Mouse (Mus musculus) small intestine, adult 2 months (tissue): ENCODE data around the gene Gm17359. TPM values are rescaled to one million over a fixed set of nuclear protein-coding genes. Genes with fewer than 3 reads are reported as not detected.

Experiments
- H3K27ac ChIP-seq: fragments of 200-500 bp; 2 replicates; pipeline ENCODE4 v1.5.1; 2012; ENCODE audit warnings: low read depth, low read length, control low read depth, inconsistent platforms; ENCODE audit not compliant: insufficient read depth
- H3K27me3 ChIP-seq: fragments of 200-500 bp; 2 replicates; pipeline ENCODE4 v1.6.1; 2012; ENCODE audit warnings: mild to moderate bottlenecking, moderate library complexity, low read length, inconsistent platforms; ENCODE audit not compliant: control insufficient read depth, insufficient read depth
- H3K36me3 ChIP-seq: fragments of 200-500 bp; 2 replicates; pipeline ENCODE4 v1.6.1; 2012; ENCODE audit warnings: mild to moderate bottlenecking, low read length, control low read depth, inconsistent platforms; ENCODE audit not compliant: control insufficient read depth, insufficient read depth
- H3K4me1 ChIP-seq: fragments of 200-500 bp; 2 replicates; pipeline ENCODE4 v1.6.1; 2012; ENCODE audit warnings: low read length, inconsistent platforms, mixed read lengths; ENCODE audit not compliant: control insufficient read depth, insufficient read depth, insufficient read length
- H3K4me3 ChIP-seq: fragments of 200-500 bp; 2 replicates; pipeline ENCODE4 v1.5.1; 2012; ENCODE audit warnings: low read depth, mild to moderate bottlenecking, control low read depth, inconsistent platforms, low read length, moderate library complexity
- CTCF ChIP-seq: fragments of 200-500 bp; IDR thresholded peaks from 2 replicates; pipeline ENCODE4 v1.5.1; 2012; ENCODE audit warnings: low read depth, mild to moderate bottlenecking, control low read depth, inconsistent platforms, low read length, moderate library complexity, mixed read lengths; ENCODE audit not compliant: insufficient replicate concordance, insufficient read length; ENCODE audit errors: extremely low read depth
- POLR2A ChIP-seq: fragments of 200-500 bp; IDR thresholded peaks from 2 replicates; pipeline ENCODE4 v1.6.1; 2012; ENCODE audit warnings: low read depth, mild to moderate bottlenecking, control low read depth, inconsistent platforms, low read length, moderate library complexity
- WGBS: fragments of 180-500 bp; shearing (Covaris S2); methylation state at CpG from one replicate; pipeline ENCODE4 v1.1.7; 2018; 5-methylcytosine and 5-hydroxymethylcytosine counted together
- polyA plus RNA-seq: library from polyadenylated mRNA; depleted of rRNA; stranded (reverse); fragments of >200 nt; gene quantifications from 2 replicates; pipeline ENCODE4 v1.2.3, GENCODE M21; 2012

The Gm17359 gene
- polyA plus RNA-seq, 1 experiment: not detected

DNA sequence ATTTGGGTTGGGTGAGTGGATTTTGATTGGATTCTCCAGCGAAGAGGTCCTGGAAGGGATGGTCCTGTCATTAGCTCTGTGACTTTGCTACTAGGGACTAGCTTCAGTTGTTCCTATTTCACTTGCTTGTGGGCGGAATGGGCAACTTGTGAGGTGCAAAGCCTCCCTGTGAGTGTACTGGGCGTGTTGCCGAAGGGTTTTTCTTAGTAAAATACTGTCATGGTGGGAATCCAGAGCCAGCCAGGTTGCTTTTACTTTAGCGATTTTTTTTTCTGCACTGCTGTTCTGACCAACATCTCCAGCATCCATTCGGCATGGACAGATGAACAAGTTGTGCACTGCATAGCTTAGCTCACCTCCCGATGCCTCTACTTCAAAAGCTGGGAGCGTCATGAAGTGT lies 65.6 kb downstream of the Gm17359 start:
- 87% methylated on average over 8 of the region's 8 CpGs for WGBS
- no peak overlapping the region for H3K4me3 ChIP-seq
- H3K27ac ChIP-seq: no peak overlapping the region
- no peak for TF ChIP-seq CTCF
- no peak for TF ChIP-seq POLR2A
- H3K4me1 ChIP-seq: no peaks in the 10 kb centered on the region
- H3K27me3 ChIP-seq: no peaks in the 10 kb centered on the region
- H3K36me3 ChIP-seq: no peaks in the 10 kb centered on the region

DNA sequence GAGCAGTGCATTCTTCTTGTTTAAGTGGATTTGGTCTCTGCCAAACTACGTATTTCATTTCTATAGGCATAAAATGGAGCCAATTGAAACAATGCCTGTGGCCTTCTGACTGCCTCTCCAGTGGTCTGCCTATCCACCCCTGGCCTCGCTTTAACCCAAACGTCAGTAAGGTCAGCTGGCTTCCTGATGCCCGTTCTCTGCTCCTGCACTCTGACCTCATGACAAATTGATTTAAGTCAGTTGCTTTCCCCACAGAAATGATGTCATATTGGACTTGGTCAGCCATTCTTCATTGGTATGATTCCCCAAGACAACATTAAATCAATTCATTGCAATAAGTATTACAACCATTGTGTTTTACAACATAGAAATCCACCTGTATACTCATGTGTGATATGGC lies 72.1 kb downstream of the Gm17359 start:
- no peak overlapping the region for H3K4me3 ChIP-seq
- no peak for TF ChIP-seq POLR2A
- no peak for TF ChIP-seq CTCF
- H3K4me1 ChIP-seq: no peaks in the 10 kb centered on the region
- H3K27me3 ChIP-seq: no peaks in the 10 kb centered on the region
- WGBS: 62% methylated on average over 4 of the region's 4 CpGs
- no peak overlapping the region for H3K27ac ChIP-seq
- H3K36me3 ChIP-seq: no peaks in the 10 kb centered on the region

DNA sequence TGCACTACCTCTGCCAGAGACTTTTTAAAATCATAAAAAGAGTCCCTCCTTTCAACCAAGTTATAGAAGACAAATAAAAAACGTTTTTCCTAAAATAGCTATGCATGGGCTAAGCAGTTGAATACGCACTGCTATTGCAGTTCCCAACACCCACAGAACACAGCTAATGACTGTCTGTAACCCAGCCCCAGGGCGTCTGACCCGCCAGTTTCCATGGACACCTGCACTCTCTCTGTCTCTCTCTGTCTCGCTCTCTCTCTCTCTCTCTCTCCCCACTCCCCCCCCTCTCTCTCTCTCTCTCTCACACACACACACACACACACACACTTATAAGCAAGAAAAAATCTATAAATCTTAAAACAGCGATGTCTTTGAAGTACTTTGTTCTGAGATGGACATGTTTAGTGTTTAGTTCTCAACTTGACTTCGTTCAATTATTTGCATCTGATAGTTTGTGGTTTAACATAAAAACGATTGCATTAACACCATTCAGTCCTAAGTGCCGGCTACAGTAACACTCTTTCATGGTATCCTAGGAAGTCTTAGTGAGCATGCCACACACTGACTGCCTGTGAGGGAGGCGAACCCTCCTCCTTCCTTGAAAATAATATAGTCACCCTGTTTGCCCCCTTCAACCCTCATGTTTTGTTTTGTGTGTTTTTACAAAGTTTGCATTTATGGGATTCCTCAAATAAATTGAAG lies 73.6 kb downstream of the Gm17359 start:
- H3K36me3 ChIP-seq: no peaks in the 10 kb centered on the region
- H3K27me3 ChIP-seq: no peaks in the 10 kb centered on the region
- no peak overlapping the region for H3K4me3 ChIP-seq
- WGBS: 43% methylated on average over 10 of the region's 10 CpGs
- H3K4me1 ChIP-seq: no peaks in the 10 kb centered on the region
- H3K27ac ChIP-seq: no peak overlapping the region
- TF ChIP-seq CTCF: no peak
- no peak for TF ChIP-seq POLR2A

DNA sequence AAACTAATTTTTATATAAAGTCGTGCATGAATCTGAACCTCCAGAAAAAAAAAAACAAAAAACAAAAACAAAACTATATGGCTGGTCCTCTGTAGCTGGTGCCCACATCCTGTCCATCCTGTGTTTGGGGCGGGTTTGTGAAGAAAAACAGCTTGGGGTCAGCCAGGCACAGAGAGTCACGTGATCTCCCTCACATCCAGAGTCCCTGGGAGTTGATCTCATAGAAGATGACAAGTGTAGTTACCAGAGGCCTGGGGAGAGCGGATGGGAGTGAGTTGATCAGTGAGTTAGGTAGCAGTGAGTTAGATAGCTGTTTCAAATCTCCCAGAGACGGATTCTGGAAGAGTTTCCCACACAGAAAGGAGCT lies 74.2 kb downstream of the Gm17359 start:
- 63% methylated on average over 5 of the region's 5 CpGs for WGBS

DNA sequence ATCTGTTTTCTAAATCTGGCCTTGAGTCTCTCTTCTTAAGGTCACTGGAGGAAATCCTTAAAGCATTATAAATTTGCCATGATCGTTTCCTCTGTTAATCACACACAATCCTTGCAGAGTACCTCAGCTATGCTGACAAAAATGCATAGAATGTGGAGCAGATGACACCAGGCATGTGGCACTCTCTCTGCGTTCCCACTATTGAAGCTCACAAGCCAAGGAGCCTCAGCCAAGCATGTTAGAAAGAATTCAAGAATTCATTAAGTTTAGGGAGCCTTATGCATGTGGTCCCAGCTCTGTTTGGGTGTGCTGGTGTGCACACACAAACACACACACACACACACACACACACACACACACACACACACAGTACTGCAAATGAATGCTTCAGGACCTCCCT lies 75.2 kb downstream of the Gm17359 start:
- 56% methylated on average over 2 of the region's 2 CpGs for WGBS
- Histone ChIP-seq H3K27ac (no peak overlapping the region), H3K36me3 (no peaks in the 10 kb centered on the region), H3K27me3 (no peaks in the 10 kb centered on the region), H3K4me1 (no peaks in the 10 kb centered on the region), H3K4me3 (no peak overlapping the region)
- TF ChIP-seq CTCF: no peak
- no peak for TF ChIP-seq POLR2A

More for the DNA sequence above, 74.2 kb downstream of the Gm17359 start:
- H3K36me3 ChIP-seq: no peaks in the 10 kb centered on the region
- H3K4me1 ChIP-seq: no peaks in the 10 kb centered on the region
- no peaks in the 10 kb centered on the region for H3K27me3 ChIP-seq
- no peak overlapping the region for H3K4me3 ChIP-seq
- H3K27ac ChIP-seq: no peak overlapping the region
- TF ChIP-seq POLR2A (no peak), CTCF (no peak)

DNA sequence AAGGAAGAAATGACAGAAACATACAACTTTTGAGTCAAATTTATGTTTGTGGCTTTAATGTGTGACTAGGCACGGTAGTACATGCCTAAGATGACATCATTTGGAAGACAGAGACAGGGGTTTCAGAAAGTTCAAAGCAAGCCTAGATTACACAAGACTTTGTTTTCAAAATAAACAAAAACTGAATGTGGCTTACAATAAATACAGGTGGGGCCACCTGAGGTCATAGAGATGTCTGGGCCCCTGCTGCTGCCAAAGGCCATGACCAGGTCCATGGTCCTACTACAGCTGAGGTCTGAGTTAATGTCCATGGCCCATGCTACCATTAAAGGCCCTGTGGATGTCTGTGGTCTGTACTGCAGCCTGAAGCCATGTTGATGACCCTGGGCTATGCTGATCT lies 77.0 kb downstream of the Gm17359 start:
- no peak for TF ChIP-seq POLR2A
- Histone ChIP-seq H3K36me3 (no peaks in the 10 kb centered on the region), H3K4me1 (no peaks in the 10 kb centered on the region), H3K27me3 (no peaks in the 10 kb centered on the region), H3K27ac (no peak overlapping the region), H3K4me3 (no peak overlapping the region)
- 87% methylated on average over 1 of the region's 1 CpGs for WGBS

DNA sequence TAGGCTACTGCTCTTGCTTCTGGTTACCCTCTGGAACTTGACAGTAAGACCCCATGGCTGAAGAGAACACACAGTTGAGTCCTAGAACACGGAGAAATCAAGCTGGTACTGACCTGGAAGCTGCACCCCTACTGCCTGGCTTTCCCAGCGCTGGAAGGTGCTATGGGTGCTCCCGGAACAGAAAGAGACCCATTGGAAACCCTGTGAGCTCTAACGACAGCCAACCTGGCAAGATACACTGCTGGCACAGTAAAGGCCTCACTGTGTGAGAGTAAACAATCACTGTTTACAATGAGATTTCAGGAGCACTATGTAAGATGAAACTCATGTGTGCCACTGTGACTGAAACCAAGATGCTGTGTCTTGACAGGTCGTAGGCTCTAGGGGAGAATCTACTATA lies 78.6 kb downstream of the Gm17359 start:
- Histone ChIP-seq H3K36me3 (no peaks in the 10 kb centered on the region), H3K4me1 (no peaks in the 10 kb centered on the region), H3K27me3 (no peaks in the 10 kb centered on the region), H3K27ac (no peak overlapping the region), H3K4me3 (no peak overlapping the region)
- 75% methylated on average over 5 of the region's 5 CpGs for WGBS
- no peak for TF ChIP-seq POLR2A
- TF ChIP-seq CTCF: no peak
